Mouse (Mus musculus): Measurements from ENCODE around the gene Cacna2d2. TPM values are rescaled to one million over a fixed set of nuclear protein-coding genes. Genes with fewer than 3 reads are reported as not detected.

Gene Cacna2d2
- polyA plus RNA-seq, 1 experiment from 2014 or later = 10.2 TPM

DNA sequence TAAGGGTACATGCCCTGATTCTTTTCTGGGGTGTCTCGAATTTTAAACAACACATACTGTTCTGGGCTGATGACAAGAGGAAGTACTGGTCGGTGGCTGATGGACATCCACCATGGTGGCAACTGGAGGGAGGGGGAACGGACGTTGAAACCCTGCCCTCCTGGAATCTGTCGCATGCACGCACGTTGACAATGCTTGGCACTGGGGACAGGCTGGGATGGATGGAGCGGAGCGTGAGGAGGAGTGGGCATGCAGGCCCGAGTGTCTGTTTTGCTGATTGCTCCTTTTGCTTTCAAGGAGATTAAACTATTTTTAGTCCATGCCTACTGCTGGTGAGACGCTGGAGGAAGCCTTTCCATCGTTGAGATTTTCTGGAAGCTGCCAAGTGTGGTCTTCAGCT, 43.9 kb downstream of the Cacna2d2 start:
- H3K4me3 ChIP-seq = no peak overlapping the region
- no peaks in the 10 kb centered on the region for H3K27me3 ChIP-seq (replicated peaks)
- no peaks in the 10 kb centered on the region for H3K9me3 ChIP-seq
- 43% methylated on average over 12 of the region's 12 CpGs for WGBS
- H3K36me3 ChIP-seq (replicated peaks) = no peaks in the 10 kb centered on the region
- no peak for ATAC-seq (replicated peaks)
- peak overlapping the region; percentile 63 for H3K27ac ChIP-seq
- peak overlapping the region; percentile 2; the same call in 1 of the 2 replicates for H3K9ac ChIP-seq
- H3K4me1 ChIP-seq = peaks cover 31% of the 10 kb centered on the region
- no peak overlapping the region for H3K4me2 ChIP-seq

- Histone ChIP-seq H3K4me1 (peaks cover 40% of the 10 kb centered on the region), H3K36me3 (replicated peaks) (no peaks in the 10 kb centered on the region), H3K4me2 (no peak overlapping the region), H3K27ac (peak overlapping the region; percentile 33; the same call in 1 of the 2 replicates), H3K27me3 (replicated peaks) (no peaks in the 10 kb centered on the region), H3K9ac (no peak overlapping the region), H3K9me3 (no peaks in the 10 kb centered on the region), H3K4me3 (no peak overlapping the region)
- 9% methylated on average over 3 of the region's 6 CpGs for WGBS
- no peak for ATAC-seq (replicated peaks)
These were observed 45.6 kb downstream of the Cacna2d2 start for GRCm38 (mm10) chr9:107445011-107445471.

DNA sequence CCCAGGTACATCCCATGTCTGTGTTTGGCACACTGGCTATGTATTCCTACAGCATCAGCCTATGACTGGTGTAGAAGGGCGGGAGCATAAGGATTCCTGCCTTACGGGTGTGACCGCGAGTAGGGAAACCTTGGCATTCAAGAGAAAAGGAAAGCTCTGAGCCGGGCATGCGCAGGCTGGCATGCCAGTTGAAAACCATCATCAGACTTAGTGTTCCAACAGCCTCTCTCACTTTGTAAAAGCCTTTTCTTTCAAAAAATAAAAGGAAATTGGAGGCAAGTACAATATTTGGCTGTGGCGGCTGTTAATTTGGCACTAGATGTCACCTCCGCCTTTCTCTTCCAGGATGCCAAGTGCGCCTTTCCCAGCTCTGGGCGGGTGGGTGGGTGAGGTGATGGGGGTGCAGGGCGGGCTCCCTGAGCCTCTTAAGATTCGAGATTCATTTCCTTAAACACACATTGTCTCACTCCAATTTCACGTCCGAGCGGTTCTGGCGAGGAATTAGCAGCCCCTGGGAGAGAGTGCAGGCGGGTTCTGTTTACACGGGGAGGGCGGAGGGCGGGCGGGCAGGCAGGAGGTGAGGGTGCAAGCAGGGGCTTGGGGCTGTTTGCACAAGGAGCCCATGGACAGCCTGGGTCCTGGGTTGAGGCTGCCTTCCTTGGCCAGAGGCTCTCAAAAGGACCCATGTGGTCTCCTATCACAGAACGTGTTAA, 49.5 kb downstream of the Cacna2d2 start:
- ATAC-seq (replicated peaks) = no peak
- H3K27ac ChIP-seq = peak overlapping the region; percentile 56; the same call in 1 of the 2 replicates
- H3K27me3 ChIP-seq (replicated peaks) = no peaks in the 10 kb centered on the region
- no peak overlapping the region for H3K9ac ChIP-seq
- no peak overlapping the region for H3K4me3 ChIP-seq
- no peaks in the 10 kb centered on the region for H3K9me3 ChIP-seq
- H3K36me3 ChIP-seq (replicated peaks) = no peaks in the 10 kb centered on the region
- H3K4me1 ChIP-seq = peaks cover 31% of the 10 kb centered on the region
- WGBS = 44% methylated on average over 22 of the region's 22 CpGs
- no peak overlapping the region for H3K4me2 ChIP-seq

GRCm38 (mm10) chr9:107451400-107451799, 52.0 kb downstream of the Cacna2d2 start:
- Histone ChIP-seq H3K9ac (no peak overlapping the region), H3K27ac (no peak overlapping the region), H3K9me3 (no peaks in the 10 kb centered on the region), H3K4me3 (no peak overlapping the region), H3K36me3 (replicated peaks) (no peaks in the 10 kb centered on the region), H3K4me1 (peaks cover 18% of the 10 kb centered on the region), H3K27me3 (replicated peaks) (no peaks in the 10 kb centered on the region), H3K4me2 (no peak overlapping the region)
- WGBS = 74% methylated on average over 8 of the region's 8 CpGs
- no peak for ATAC-seq (replicated peaks)

DNA sequence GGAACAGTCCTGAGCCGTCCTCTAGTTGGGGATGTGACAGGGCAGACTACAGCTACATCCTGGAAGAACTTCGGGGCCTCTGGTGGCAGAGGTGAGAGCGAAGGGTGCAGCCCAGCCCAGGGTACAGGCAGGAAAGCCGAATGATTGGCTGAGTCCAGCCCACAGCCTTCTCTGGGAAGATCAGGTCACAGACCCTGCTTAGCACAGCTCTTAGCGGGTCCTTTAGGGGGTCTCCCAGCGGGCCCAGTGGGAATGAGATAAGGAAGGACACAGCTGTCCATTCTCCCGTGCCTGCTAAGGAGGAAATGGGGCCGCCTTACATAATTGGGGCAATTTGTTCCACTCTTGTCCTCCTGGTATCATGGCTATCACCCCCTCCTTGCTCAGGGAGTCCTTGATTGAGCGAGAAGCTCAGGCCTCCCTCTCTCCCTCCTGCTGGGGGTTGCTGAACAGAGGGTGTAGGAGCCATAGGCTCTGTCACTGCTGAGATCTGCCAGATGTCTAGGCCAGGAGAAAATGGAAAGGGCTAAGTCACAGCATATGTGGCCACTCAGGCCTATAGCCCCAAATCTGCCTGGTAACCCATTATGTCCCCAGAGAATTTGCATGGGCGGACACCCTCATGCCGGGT, 52.6 kb downstream of the Cacna2d2 start:
- H3K4me1 ChIP-seq = peaks cover 18% of the 10 kb centered on the region
- H3K9ac ChIP-seq = no peak overlapping the region
- H3K36me3 ChIP-seq (replicated peaks) = no peaks in the 10 kb centered on the region
- no peaks in the 10 kb centered on the region for H3K27me3 ChIP-seq (replicated peaks)
- 34% methylated on average over 11 of the region's 11 CpGs for WGBS
- peak; percentile 28; the same call in 1 of the 2 replicates for ATAC-seq (replicated peaks)
- H3K27ac ChIP-seq = 0 out of 2 replicates have a peak overlapping the region, but pooled peaks have one; percentile 5
- no peak overlapping the region for H3K4me3 ChIP-seq
- H3K9me3 ChIP-seq = no peaks in the 10 kb centered on the region
- no peak overlapping the region for H3K4me2 ChIP-seq

DNA sequence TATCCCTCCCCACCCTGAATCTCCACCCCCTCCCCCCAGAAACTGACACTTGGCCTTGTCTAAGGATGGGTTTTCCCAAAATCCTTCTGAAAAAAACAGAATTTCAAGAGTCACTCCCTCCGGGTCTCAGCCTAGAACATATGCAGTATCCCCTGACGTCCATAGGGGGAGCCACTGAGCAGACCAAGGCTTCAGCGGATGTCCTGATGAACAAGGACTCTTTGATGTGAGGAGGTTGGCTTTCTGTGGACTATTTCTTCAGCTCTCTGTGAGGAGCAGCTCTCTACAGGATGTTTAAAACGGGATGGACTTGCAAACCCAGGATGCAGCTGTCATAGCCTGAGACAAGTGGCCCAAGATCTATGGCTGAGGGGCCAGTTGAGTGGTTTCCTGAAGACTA, 53.1 kb downstream of the Cacna2d2 start:
- no peak for ATAC-seq (replicated peaks)
- H3K4me2 ChIP-seq = no peak overlapping the region
- peaks cover 18% of the 10 kb centered on the region for H3K4me1 ChIP-seq
- H3K36me3 ChIP-seq (replicated peaks) = no peaks in the 10 kb centered on the region
- H3K9ac ChIP-seq = no peak overlapping the region
- no peak overlapping the region for H3K4me3 ChIP-seq
- H3K9me3 ChIP-seq = no peaks in the 10 kb centered on the region
- 24% methylated on average over 4 of the region's 4 CpGs for WGBS
- 0 out of 2 replicates have a peak overlapping the region, but pooled peaks have one; percentile 5 for H3K27ac ChIP-seq
- H3K27me3 ChIP-seq (replicated peaks) = no peaks in the 10 kb centered on the region

DNA sequence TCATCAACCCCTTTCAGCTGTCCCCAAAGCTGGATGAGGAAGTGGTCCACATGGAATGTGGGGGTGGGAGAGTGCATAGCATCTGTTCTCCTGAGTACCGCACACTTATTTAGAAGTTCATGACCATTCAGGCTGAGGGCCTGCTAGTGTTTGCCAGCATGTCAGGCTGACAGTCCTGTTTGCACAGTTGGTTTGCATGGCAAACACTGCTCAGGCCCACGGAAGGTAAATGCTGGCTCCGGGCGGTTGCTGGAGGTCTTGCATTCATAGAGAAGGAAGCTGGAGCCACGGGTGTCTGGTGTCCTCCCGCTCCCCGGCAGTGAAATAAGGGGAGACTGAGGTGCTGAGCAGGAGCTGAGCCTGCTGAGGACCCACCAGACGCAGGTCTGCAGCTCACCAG, 53.7 kb downstream of the Cacna2d2 start:
- Histone ChIP-seq H3K4me1 (peaks cover 18% of the 10 kb centered on the region), H3K9ac (no peak overlapping the region), H3K27me3 (replicated peaks) (no peaks in the 10 kb centered on the region), H3K36me3 (replicated peaks) (no peaks in the 10 kb centered on the region), H3K4me2 (no peak overlapping the region), H3K9me3 (no peaks in the 10 kb centered on the region), H3K27ac (no peak overlapping the region), H3K4me3 (no peak overlapping the region)
- WGBS = 85% methylated on average over 8 of the region's 8 CpGs
- ATAC-seq (replicated peaks) = no peak

GRCm38 (mm10) chr9:107456667-107457066, 57.3 kb downstream of the Cacna2d2 start:
- Histone ChIP-seq H3K36me3 (replicated peaks) (no peaks in the 10 kb centered on the region), H3K27me3 (replicated peaks) (no peaks in the 10 kb centered on the region), H3K4me3 (no peak overlapping the region), H3K27ac (no peak overlapping the region), H3K9me3 (no peaks in the 10 kb centered on the region), H3K9ac (no peak overlapping the region), H3K4me2 (no peak overlapping the region), H3K4me1 (peaks cover 6% of the 10 kb centered on the region)
- WGBS = 71% methylated on average over 15 of the region's 15 CpGs
- no peak for ATAC-seq (replicated peaks)

- no peaks in the 10 kb centered on the region for H3K9me3 ChIP-seq
- H3K36me3 ChIP-seq (replicated peaks) = no peaks in the 10 kb centered on the region
- H3K27me3 ChIP-seq (replicated peaks) = no peaks in the 10 kb centered on the region
- peak overlapping the region; percentile 73 for H3K27ac ChIP-seq
- no peak overlapping the region for H3K4me3 ChIP-seq
- H3K4me1 ChIP-seq = peaks cover 34% of the 10 kb centered on the region
- no peak for ATAC-seq (replicated peaks)
- no peak overlapping the region for H3K9ac ChIP-seq
- 76% methylated on average over 5 of the region's 5 CpGs for WGBS
- H3K4me2 ChIP-seq = no peak overlapping the region
These were observed 63.5 kb downstream of the Cacna2d2 start for GRCm38 (mm10) chr9:107462907-107463306.

DNA sequence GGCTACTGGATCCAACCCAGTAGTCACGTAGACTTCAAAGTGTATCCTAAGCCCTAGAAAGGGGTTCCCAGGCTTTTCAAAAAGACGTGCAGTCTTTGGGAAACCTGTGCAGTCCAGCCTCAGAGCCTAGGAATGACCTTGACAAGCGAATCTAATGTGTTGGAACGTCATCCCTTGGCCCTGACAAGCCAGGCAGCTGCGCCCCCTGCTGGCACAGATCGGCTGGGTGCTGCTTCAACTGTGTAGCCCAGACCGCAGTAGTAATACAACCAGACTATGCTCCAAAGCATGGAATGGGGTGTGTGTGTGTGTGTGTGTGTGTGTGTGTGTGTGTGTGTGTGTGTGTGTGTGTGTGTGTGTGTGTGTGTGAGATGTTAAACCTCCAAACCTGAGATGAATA, 64.1 kb downstream of the Cacna2d2 start:
- 11% methylated on average over 7 of the region's 7 CpGs for WGBS

DNA sequence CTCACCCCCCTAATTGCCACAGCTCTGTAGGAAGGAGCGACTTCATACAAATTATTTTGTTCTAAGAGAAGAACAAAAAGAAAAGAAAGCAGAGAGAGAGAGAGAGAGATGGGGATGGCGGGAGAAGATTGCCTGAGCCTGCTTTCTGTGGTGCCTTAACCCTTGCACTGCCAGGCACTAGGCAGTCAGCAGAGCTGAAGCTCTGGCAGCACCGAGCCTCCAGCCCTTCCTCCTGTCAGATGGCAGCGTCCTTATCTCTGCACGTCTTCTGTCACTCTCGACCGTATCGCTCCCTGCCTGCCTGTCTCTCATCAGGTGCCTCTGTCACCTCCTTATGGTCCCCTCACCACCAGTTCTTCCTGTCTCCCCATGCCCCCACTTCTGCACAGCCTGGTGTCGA, 64.7 kb downstream of the Cacna2d2 start:
- ATAC-seq (replicated peaks) = peak; percentile 35
- Histone ChIP-seq H3K9me3 (no peaks in the 10 kb centered on the region), H3K4me3 (no peak overlapping the region), H3K36me3 (replicated peaks) (no peaks in the 10 kb centered on the region), H3K9ac (no peak overlapping the region), H3K4me2 (no peak overlapping the region), H3K27me3 (replicated peaks) (no peaks in the 10 kb centered on the region), H3K27ac (peak overlapping the region; percentile 73), H3K4me1 (peaks cover 34% of the 10 kb centered on the region)
- 18% methylated on average over 9 of the region's 9 CpGs for whole genome bisulfite sequencing

More for the DNA sequence above, 64.1 kb downstream of the Cacna2d2 start:
- no peaks in the 10 kb centered on the region for H3K9me3 ChIP-seq
- no peak overlapping the region for H3K9ac ChIP-seq
- no peak overlapping the region for H3K4me2 ChIP-seq
- peaks cover 34% of the 10 kb centered on the region for H3K4me1 ChIP-seq
- ATAC-seq (replicated peaks) = peak; percentile 77
- no peak overlapping the region for H3K4me3 ChIP-seq
- no peaks in the 10 kb centered on the region for H3K27me3 ChIP-seq (replicated peaks)
- H3K27ac ChIP-seq = peak overlapping the region; percentile 73
- no peaks in the 10 kb centered on the region for H3K36me3 ChIP-seq (replicated peaks)

- Histone ChIP-seq H3K4me3 (no peak overlapping the region), H3K4me2 (no peak overlapping the region), H3K36me3 (replicated peaks) (no peaks in the 10 kb centered on the region), H3K4me1 (peaks cover 49% of the 10 kb centered on the region), H3K9me3 (no peaks in the 10 kb centered on the region), H3K9ac (no peak overlapping the region), H3K27me3 (replicated peaks) (no peaks in the 10 kb centered on the region), H3K27ac (peak overlapping the region; percentile 73; the same call in 1 of the 2 replicates)
- no peak for ATAC-seq (replicated peaks)
- 19% methylated on average over 6 of the region's 6 CpGs for WGBS
These were observed 66.2 kb downstream of the Cacna2d2 start for GRCm38 (mm10) chr9:107465657-107466056.
